Mouse (Mus musculus): ENCODE measurements around the gene Tsnax. TPM values are rescaled to one million over a fixed set of nuclear protein-coding genes. Genes with fewer than 3 reads are reported as not detected.

Gene Tsnax
- 196 and 206 TPM in 2 replicates for polyA plus RNA-seq (2012; rRNA removed)

DNA sequence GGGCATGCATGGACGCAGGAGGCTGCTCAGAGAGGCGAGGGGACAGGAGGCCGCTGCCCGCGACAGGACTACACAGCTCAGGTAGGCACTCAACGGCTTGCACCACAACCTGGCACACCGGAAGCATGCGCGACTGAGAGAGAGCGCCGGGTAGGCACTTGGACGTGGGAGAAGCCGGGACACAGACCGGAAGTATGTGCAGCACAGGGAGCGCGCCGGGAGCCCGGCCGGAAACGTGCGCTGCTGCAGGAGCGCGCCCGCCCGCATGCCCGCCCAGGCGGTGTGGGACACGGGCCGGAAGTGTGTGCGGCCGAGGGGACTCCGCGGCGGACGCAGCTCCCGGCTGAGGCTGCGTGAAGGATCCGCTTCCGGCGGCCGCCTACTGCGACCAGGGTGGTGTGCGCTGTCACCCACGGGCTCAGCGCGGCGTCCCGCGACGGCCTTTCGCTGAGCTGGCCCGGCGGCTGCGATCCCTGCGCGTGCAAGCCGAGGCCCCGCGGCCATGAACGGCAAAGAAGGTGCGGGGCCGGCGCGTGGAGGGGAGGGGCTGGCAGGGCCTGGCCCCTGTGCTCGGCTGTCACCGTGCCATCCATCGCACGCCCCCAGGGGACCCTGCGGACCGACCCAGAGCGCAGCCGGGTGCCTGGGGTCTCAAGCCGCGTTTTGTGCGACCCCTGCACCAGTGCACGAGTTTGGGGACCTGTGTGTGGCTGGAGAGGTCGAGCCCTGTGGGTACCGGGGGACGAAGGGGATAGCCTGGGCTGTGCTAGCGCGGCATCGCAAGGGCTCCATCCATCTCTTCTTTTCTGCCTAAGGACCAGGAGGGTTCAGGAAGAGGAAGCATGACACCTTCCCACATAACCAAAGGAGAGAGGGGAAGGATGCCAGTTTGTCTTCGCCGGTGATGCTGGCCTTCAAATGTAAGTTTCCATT lies at the start of gene Tsnax:
TSS of gene Tsnax (plus strand) at position 303 of the 933 bp plus-strand sequence.
- peak; percentile 87 to 93 for DNase-seq (ENCODE audit: extremely low spot score in 1 of 2, low spot score in 1 of 2)

DNA sequence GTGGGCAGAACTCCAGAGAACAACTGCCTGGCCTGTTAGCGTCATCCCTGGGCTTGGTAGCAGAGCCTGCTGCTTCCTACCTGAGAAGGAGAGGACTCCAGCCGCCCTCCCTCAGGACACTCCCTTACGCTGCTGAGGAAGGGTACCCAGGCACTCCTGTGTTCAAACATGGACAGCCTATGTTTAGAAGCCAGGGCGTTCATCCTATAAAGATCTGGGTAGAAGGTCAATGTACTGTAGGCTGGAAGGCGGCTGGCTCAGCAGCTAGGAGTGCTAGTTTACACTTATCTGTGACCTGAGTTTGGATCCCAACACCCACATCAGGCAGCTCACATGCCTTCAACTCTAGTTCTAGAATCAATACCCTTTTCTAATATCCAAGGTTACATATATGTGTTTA lies 49.6 kb upstream of the Tsnax start:
- no peak for DNase-seq (ENCODE audit: extremely low spot score in 1 of 2, low spot score in 1 of 2)

DNA sequence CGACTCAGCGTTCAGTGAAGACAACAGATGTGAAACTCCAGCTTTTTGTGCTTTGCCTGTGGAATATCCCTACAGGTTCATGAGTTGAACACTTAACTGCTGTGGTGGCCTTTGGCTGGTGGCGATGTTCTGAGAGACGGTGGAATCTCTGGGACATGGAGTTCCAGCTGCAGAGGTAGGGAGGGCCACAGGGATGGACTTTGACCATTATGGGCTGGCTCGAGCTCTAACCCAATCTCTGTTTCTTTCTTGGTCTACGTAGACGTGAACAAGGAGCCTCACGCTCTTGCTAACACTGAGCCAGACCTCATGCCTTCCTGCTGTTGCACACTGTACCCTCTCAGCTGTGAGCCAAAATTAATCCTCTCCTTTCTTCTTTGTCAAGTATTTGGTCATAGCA lies 47.8 kb upstream of the Tsnax start:
- DNase-seq (ENCODE audit: extremely low spot score in 1 of 2, low spot score in 1 of 2) = no peak

GRCm38 (mm10) chr8:124970312-124970933 lies 42.4 kb upstream of the Tsnax start:
- DNase-seq (ENCODE audit: extremely low spot score in 1 of 2, low spot score in 1 of 2) = no peak

DNA sequence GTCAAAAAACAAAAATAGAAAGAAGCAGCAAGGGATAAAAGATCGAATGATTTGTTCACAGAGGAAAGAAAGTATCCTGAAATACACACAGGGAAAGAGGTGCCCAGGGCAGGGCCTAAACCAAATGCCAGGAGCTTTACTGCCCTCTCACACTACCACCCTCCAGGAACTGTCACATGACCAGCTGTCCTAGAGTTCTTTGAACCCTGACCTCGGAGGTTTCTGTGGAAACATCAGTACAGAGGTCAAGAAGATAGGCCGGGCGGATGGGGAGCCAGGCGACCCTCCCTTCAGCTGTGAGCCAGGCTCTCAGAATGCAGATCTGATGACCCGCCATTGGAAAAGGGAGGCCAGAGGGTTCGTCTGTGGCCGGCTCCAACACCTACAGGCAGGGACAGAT lies 39.6 kb upstream of the Tsnax start:
- DNase-seq (ENCODE audit: extremely low spot score in 1 of 2, low spot score in 1 of 2) = no peak

GRCm38 (mm10) chr8:124974254-124974653 lies 38.5 kb upstream of the Tsnax start:
- DNase-seq (ENCODE audit: extremely low spot score in 1 of 2, low spot score in 1 of 2) = no peak

DNA sequence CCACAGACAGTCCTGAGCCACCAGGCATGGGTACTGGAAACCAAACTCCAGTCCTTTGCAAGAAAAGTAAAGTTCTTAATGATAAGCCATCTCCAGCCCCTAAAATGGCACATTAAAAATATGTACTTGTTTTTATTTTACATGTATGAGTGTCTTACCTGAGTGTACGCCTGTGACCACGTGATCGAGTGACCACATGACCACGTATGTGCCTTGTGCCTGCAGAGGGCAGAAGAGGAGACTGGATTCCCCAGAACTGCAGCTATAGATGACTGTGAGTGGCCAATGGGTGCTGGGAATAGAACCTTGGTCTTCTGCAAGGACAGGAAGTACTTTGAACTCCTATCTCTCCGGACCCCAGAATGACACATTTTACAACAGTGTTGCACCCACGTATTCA lies 36.6 kb upstream of the Tsnax start:
- no peak for DNase-seq (ENCODE audit: extremely low spot score in 1 of 2, low spot score in 1 of 2)

DNA sequence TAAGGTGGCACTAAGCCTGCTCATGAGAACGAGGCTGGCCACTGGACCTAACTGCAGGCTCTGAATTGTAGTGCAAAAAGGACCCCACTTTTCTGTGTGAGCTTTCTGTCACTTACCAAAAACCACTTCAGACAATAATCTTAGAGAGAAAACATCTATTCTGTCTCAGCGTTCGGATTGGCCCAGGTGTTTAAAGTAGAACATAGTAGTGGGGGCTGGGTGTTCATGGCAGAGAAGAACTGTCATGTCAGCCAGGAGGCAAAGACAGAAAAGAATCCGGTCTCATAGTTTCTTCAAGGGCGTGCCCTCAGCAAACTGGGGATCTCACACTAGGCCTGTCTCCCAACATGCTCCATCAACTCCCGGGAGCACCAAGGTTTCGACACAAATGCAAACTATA lies 34.8 kb upstream of the Tsnax start:
- DNase-seq (ENCODE audit: extremely low spot score in 1 of 2, low spot score in 1 of 2) = no peak

DNA sequence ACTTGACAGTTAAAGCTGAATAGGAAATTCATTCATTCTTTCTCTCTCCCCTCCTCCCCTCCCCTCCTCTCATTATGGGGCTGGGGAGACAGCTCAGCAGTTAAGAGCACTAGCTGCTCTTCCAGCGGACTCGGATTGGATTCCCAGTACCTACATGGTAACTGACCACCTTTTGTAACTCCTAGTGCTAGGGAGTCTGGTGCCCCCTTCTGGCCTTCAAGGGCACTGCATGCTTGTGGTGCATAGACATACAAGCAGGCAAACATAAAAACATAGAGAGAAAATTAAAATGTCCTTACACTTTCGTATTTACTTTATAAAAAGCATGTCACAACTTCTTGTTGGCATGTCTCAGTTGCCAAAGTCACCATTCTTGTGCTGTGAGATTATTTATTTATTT lies 32.8 kb upstream of the Tsnax start:
- DNase-seq (ENCODE audit: extremely low spot score in 1 of 2, low spot score in 1 of 2) = no peak

DNA sequence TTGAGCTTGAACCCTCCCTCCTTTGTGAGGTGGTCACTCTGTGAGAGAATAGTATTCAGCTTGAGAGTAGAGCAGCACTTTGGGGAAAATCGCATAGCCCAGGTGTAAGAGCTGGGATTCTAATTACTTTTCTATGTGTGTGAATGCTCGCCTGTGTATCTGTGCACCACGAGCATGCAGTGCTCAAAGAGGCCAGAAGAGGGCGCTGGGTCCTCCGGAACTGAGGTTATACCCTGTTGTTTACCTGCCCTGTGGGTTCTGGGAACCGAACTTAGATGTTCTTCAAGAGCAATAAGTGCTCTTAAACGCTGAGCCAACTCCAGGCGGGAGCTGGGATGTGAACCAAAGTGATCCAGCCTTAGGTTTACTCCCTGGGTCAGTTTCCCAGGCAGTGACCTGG lies 32.0 kb upstream of the Tsnax start:
- no peak for DNase-seq (ENCODE audit: extremely low spot score in 1 of 2, low spot score in 1 of 2)

- no peak for DNase-seq (ENCODE audit: extremely low spot score in 1 of 2, low spot score in 1 of 2)
Observed at GRCm38 (mm10) chr8:124990923-124991667, 21.7 kb upstream of the Tsnax start.

DNA sequence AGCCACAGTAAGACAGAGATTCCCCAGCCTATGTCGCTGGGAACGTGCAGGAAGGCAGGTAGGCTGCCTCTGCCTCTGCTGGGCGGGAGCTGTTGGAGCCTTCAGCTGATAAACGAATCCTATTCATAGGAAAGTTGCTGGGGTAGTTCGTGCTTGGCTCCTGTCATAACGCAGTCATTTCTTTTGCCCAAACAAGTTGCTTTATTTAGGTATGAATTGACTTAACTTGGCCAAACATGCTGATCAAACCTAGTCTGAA lies 21.2 kb upstream of the Tsnax start:
- DNase-seq (ENCODE audit: extremely low spot score in 1 of 2, low spot score in 1 of 2) = no peak

GRCm38 (mm10) chr8:124995776-124996175 lies 17.0 kb upstream of the Tsnax start:
- peak in 1 of 2 experiments; percentile 31 for DNase-seq (ENCODE audit: extremely low spot score in 1 of 2, low spot score in 1 of 2)

DNA sequence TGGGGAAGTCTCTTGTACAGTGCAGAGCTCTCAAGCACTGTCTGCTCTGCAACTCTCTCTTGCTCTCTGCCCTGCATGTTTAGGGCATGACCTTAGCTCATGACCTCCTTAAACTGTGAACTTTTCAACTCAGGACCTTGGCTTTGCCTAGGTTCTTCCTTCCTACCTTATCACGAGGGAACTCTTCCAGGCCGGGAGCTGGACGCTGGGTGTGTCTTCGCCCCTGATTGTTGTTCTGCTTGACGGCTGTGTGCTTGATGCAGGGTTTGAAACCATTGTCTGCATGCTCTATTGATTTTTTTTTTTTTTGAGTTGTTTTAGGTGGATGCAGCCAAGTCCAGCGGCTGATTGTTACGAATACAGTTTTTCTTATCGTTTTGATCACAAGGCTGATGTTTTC lies 11.3 kb downstream of the Tsnax start:
- DNase-seq (ENCODE audit: extremely low spot score in 1 of 2, low spot score in 1 of 2) = no peak

DNA sequence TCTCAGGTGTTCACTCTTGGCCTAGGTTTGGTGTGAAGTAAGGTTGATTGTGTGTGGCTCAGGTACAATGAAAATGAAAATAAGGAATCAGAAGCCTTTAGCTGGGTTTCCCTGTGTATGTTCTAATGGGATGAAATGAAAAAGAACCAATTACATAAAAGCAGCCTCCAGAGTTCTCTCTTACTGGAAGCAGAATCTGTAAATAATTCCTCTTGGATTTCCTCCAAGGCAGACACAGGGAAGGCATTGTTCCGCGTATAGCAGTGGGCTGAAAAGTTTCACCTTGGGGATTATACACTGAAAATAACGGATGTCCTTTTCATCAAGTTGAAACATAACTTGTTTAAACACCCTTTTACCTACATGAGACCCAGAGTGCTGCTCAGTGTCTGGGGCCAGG lies 14.4 kb downstream of the Tsnax start:
- no peak for DNase-seq (ENCODE audit: extremely low spot score in 1 of 2, low spot score in 1 of 2)

DNA sequence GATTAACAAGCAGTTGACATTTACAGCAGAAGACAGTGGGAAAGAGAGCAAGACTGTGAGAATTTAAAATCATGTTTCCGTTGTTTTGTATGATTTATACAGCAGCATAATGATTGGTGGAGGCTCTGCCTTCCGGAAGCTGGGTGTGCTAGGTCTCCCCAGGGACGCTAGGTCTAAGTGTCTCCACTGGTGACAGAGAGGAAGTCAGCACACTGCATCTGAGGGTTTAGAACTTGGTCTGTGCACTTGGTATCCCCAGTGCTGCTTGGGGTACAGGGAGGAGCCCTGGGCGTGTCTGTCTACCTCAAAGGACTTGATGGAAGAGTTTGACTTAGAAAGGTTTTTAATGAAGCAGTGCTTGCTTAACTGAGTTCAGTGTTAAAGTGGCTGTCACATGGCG lies 16.0 kb downstream of the Tsnax start:
- DNase-seq (ENCODE audit: extremely low spot score in 1 of 2, low spot score in 1 of 2) = no peak

- no peak for DNase-seq (ENCODE audit: extremely low spot score in 1 of 2, low spot score in 1 of 2)
Observed at GRCm38 (mm10) chr8:125031276-125031675, 18.5 kb downstream of the Tsnax start.

- DNase-seq (ENCODE audit: extremely low spot score in 1 of 2, low spot score in 1 of 2) = peak in 1 of 2 experiments; percentile 78
Observed at GRCm38 (mm10) chr8:125034669-125035068, 21.9 kb downstream of the Tsnax start.

GRCm38 (mm10) chr8:125037081-125037480 lies 24.3 kb downstream of the Tsnax start:
- DNase-seq (ENCODE audit: extremely low spot score in 1 of 2, low spot score in 1 of 2) = no peak

DNA sequence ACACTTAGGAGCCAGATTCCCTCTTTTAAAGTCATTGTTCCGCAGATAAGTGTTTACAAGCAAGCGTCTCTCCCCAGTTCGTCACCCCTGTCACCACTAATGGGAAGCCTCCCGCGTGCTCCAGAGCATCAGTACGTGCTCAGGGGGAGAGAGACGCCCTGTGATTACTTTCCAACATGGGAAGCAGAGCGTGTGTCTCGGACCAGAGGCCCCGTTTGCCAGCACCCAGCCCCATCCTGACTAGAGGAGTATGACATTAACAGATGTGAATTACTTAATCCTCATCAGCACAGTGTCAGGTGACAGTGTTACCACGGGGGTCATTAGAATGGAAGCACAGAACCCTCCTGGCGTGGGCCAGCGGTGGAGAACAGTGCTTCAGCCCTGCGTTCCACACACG lies 25.9 kb downstream of the Tsnax start:
- DNase-seq (ENCODE audit: extremely low spot score in 1 of 2, low spot score in 1 of 2) = no peak

DNA sequence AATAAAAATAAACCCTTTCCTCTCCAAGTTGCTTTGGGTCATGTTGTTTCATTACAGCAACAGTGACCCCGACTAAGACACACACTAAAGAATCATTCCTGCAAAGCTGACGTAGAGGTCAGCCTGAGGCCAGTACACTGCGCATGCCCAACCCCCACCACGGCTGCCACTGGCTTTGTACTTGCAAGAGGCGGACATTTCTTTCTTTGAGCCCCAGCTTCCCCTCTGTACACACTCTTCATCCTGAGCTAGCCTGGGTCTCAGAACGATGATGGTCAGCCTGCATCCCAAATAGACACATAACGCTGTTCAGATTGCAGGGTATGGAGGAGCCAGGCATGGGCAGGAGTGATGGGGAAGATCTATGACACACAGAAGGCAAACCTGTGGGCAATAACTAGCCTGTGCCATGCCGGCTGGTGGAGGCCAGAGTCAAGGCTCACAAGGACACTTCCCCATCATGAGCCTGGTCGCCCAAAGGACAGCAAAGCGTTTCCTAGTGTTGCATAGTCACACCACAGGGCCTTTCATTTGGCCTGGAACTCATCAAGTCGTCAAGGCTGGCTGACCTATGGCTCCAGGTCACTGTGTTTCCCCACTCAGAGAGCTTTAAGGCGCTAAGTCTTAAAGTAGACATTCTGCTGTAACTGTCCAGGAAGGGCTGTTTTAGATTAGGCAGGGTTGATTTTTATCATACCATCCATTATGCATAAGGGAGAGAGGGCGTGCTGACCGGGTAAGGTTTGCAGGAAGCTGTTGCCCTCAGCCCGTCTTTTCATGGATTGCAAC lies 28.0 kb downstream of the Tsnax start:
- DNase-seq (ENCODE audit: extremely low spot score in 1 of 2, low spot score in 1 of 2) = no peak

All from frontal cortex, adult 2 months (tissue).